Mouse (Mus musculus): Measurements from ENCODE around the gene BC049715. TPM values are rescaled to one million over a fixed set of nuclear protein-coding genes. Genes with fewer than 3 reads are reported as not detected.

The BC049715 gene
- polyA plus RNA-seq, 1 experiment from 2014 or later: 1.3 TPM

GRCm38 (mm10) chr6:136811196-136811595 lies 16.2 kb upstream of the BC049715 start:
- Histone ChIP-seq H3K27ac (replicated peaks) (no peak overlapping the region), H3K4me2 (no peak overlapping the region), H3K36me3 (peaks cover 25% of the 10 kb centered on the region), H3K9ac (no peak overlapping the region), H3K9me3 (no peaks in the 10 kb centered on the region), H3K4me3 (no peak overlapping the region), H3K27me3 (no peaks in the 10 kb centered on the region), H3K4me1 (replicated peaks) (peaks cover 19% of the 10 kb centered on the region)
- no peak for ATAC-seq (ENCODE audit: low FRiP score, low read depth)
- 89% methylated on average over 10 of the region's 10 CpGs for WGBS

- 42% methylated on average over 4 of the region's 4 CpGs for WGBS
- peaks cover 43% of the 10 kb centered on the region for H3K36me3 ChIP-seq
Observed at GRCm38 (mm10) chr6:136813117-136813516, 14.3 kb upstream of the BC049715 start.

GRCm38 (mm10) chr6:136815381-136815780 lies 12.0 kb upstream of the BC049715 start:
- no peaks in the 10 kb centered on the region for H3K27me3 ChIP-seq
- H3K27ac ChIP-seq (replicated peaks): no peak overlapping the region
- H3K4me3 ChIP-seq: no peak overlapping the region
- no peak overlapping the region for H3K9ac ChIP-seq
- 94% methylated on average over 7 of the region's 7 CpGs for WGBS
- no peak for ATAC-seq (ENCODE audit: low FRiP score, low read depth)
- no peak overlapping the region for H3K4me2 ChIP-seq
- no peaks in the 10 kb centered on the region for H3K4me1 ChIP-seq (replicated peaks)
- no peaks in the 10 kb centered on the region for H3K9me3 ChIP-seq
- peaks cover 65% of the 10 kb centered on the region for H3K36me3 ChIP-seq

More at GRCm38 (mm10) chr6:136813117-136813516, 14.3 kb upstream of the BC049715 start:
- Histone ChIP-seq H3K4me2 (no peak overlapping the region), H3K27ac (replicated peaks) (no peak overlapping the region), H3K27me3 (no peaks in the 10 kb centered on the region), H3K9ac (no peak overlapping the region), H3K4me1 (replicated peaks) (peaks cover 13% of the 10 kb centered on the region), H3K9me3 (no peaks in the 10 kb centered on the region), H3K4me3 (no peak overlapping the region)
- no peak for ATAC-seq (ENCODE audit: low FRiP score, low read depth)

- no peaks in the 10 kb centered on the region for H3K9me3 ChIP-seq
- no peak overlapping the region for H3K9ac ChIP-seq
- H3K4me3 ChIP-seq: no peak overlapping the region
- no peaks in the 10 kb centered on the region for H3K27me3 ChIP-seq
- H3K4me2 ChIP-seq: no peak overlapping the region
- no peak for ATAC-seq (ENCODE audit: low FRiP score, low read depth)
- no peaks in the 10 kb centered on the region for H3K4me1 ChIP-seq (replicated peaks)
- H3K27ac ChIP-seq (replicated peaks): no peak overlapping the region
- peaks cover 79% of the 10 kb centered on the region for H3K36me3 ChIP-seq
- WGBS: 92% methylated on average over 21 of the region's 21 CpGs
Observed at GRCm38 (mm10) chr6:136816826-136817225, 10.6 kb upstream of the BC049715 start.

GRCm38 (mm10) chr6:136817549-136817948 lies 9.9 kb upstream of the BC049715 start:
- no peak overlapping the region for H3K4me3 ChIP-seq
- H3K9me3 ChIP-seq: no peaks in the 10 kb centered on the region
- H3K36me3 ChIP-seq: peaks cover 80% of the 10 kb centered on the region
- ATAC-seq (ENCODE audit: low FRiP score, low read depth): no peak
- no peak overlapping the region for H3K4me2 ChIP-seq
- no peaks in the 10 kb centered on the region for H3K4me1 ChIP-seq (replicated peaks)
- no peak overlapping the region for H3K27ac ChIP-seq (replicated peaks)
- WGBS: 90% methylated on average over 3 of the region's 3 CpGs
- H3K27me3 ChIP-seq: no peaks in the 10 kb centered on the region
- H3K9ac ChIP-seq: no peak overlapping the region

- Histone ChIP-seq H3K4me3 (no peak overlapping the region), H3K9ac (no peak overlapping the region), H3K27ac (replicated peaks) (no peak overlapping the region), H3K4me1 (replicated peaks) (no peaks in the 10 kb centered on the region), H3K36me3 (peaks cover 86% of the 10 kb centered on the region), H3K4me2 (no peak overlapping the region), H3K9me3 (no peaks in the 10 kb centered on the region), H3K27me3 (no peaks in the 10 kb centered on the region)
- WGBS: 97% methylated on average over 21 of the region's 21 CpGs
- ATAC-seq (ENCODE audit: low FRiP score, low read depth): 0 out of 2 replicates have a peak, but pooled peaks have one; percentile 23
Observed at GRCm38 (mm10) chr6:136820381-136820780, 7.0 kb upstream of the BC049715 start.

- Histone ChIP-seq H3K27ac (replicated peaks) (no peak overlapping the region), H3K27me3 (no peaks in the 10 kb centered on the region), H3K36me3 (peaks cover 86% of the 10 kb centered on the region), H3K9me3 (no peaks in the 10 kb centered on the region), H3K4me2 (no peak overlapping the region), H3K9ac (no peak overlapping the region), H3K4me1 (replicated peaks) (no peaks in the 10 kb centered on the region), H3K4me3 (no peak overlapping the region)
- ATAC-seq (ENCODE audit: low FRiP score, low read depth): no peak
- WGBS: 95% methylated on average over 17 of the region's 18 CpGs
Observed at GRCm38 (mm10) chr6:136821086-136821485, 6.3 kb upstream of the BC049715 start.

- Histone ChIP-seq H3K4me1 (replicated peaks) (peaks cover 15% of the 10 kb centered on the region), H3K36me3 (peaks cover 50% of the 10 kb centered on the region), H3K9ac (no peak overlapping the region), H3K27ac (replicated peaks) (no peak overlapping the region), H3K9me3 (no peaks in the 10 kb centered on the region), H3K4me3 (no peak overlapping the region), H3K4me2 (no peak overlapping the region), H3K27me3 (no peaks in the 10 kb centered on the region)
- 93% methylated on average over 8 of the region's 8 CpGs for WGBS
- ATAC-seq (ENCODE audit: low FRiP score, low read depth): no peak
Observed at GRCm38 (mm10) chr6:136824987-136825386, 2.4 kb upstream of the BC049715 start.

GRCm38 (mm10) chr6:136827116-136827515 lies 310 bp upstream of the BC049715 start:
- Histone ChIP-seq H3K27ac (replicated peaks) (no peak overlapping the region), H3K9me3 (no peaks in the 10 kb centered on the region), H3K4me2 (peak overlapping the region; percentile 73), H3K4me1 (replicated peaks) (peaks cover 15% of the 10 kb centered on the region), H3K27me3 (peaks cover 10% of the 10 kb centered on the region; the same call in 1 of the 2 replicates), H3K36me3 (peaks cover 29% of the 10 kb centered on the region), H3K4me3 (peak overlapping the region; percentile 93), H3K9ac (peak overlapping the region; percentile 98)
- WGBS: 24% methylated on average over 7 of the region's 7 CpGs
- no peak for ATAC-seq (ENCODE audit: low FRiP score, low read depth)

- Histone ChIP-seq H3K27ac (replicated peaks) (peak within 1 kb of the TSS; percentile 96), H3K9me3 (no peaks in the 10 kb centered on the region), H3K27me3 (peaks cover 10% of the 10 kb centered on the region; the same call in 1 of the 2 replicates), H3K4me2 (peak within 1 kb of the TSS; percentile 73), H3K9ac (peak within 1 kb of the TSS; percentile 98), H3K4me1 (replicated peaks) (peaks cover 15% of the 10 kb centered on the region), H3K4me3 (peak within 1 kb of the TSS; percentile 93), H3K36me3 (peaks cover 20% of the 10 kb centered on the region)
- WGBS: under 1% methylated on average over 45 of the region's 45 CpGs
- ATAC-seq (ENCODE audit: low FRiP score, low read depth): peak; percentile 100
Observed at GRCm38 (mm10) chr6:136827881-136828561, 595 bp downstream of the BC049715 start, which contains the start of gene Wbp11. Gene Wbp11 (minus strand): TSS chr6:136828233.

GRCm38 (mm10) chr6:136828681-136829080 lies 1.3 kb downstream of the BC049715 start:
- H3K27me3 ChIP-seq: peaks cover 10% of the 10 kb centered on the region; the same call in 1 of the 2 replicates
- H3K27ac ChIP-seq (replicated peaks): peak overlapping the region; percentile 96
- ATAC-seq (ENCODE audit: low FRiP score, low read depth): no peak
- WGBS: 38% methylated on average over 4 of the region's 4 CpGs
- peaks cover 15% of the 10 kb centered on the region for H3K4me1 ChIP-seq (replicated peaks)
- peak overlapping the region; percentile 60 for H3K9ac ChIP-seq
- H3K36me3 ChIP-seq: peaks cover 18% of the 10 kb centered on the region
- H3K4me3 ChIP-seq: peak overlapping the region; percentile 93
- H3K4me2 ChIP-seq: peak overlapping the region; percentile 69
- no peaks in the 10 kb centered on the region for H3K9me3 ChIP-seq

- ATAC-seq (ENCODE audit: low FRiP score, low read depth): no peak
- Histone ChIP-seq H3K4me1 (replicated peaks) (peaks cover 12% of the 10 kb centered on the region), H3K4me2 (no peak overlapping the region), H3K36me3 (no peaks in the 10 kb centered on the region), H3K9ac (no peak overlapping the region), H3K27me3 (peaks cover 10% of the 10 kb centered on the region; the same call in 1 of the 2 replicates), H3K4me3 (no peak overlapping the region), H3K9me3 (no peaks in the 10 kb centered on the region), H3K27ac (replicated peaks) (no peak overlapping the region)
- WGBS: 81% methylated on average over 5 of the region's 5 CpGs
Observed at GRCm38 (mm10) chr6:136831712-136832111, 4.3 kb downstream of the BC049715 start.

Measured in hindbrain, embryonic 15.5 days (tissue).